Mouse (Mus musculus): ENCODE results near the gene Prune2. TPM values are rescaled to one million over a fixed set of nuclear protein-coding genes. Genes with fewer than 3 reads are reported as not detected.
A peak's percentile ranks its signal among the peaks of the same experiment; 100 is the strongest.

Prune2 gene
- polyA plus RNA-seq, 1 experiment from 2014 or later, result 6.7 TPM

DNA sequence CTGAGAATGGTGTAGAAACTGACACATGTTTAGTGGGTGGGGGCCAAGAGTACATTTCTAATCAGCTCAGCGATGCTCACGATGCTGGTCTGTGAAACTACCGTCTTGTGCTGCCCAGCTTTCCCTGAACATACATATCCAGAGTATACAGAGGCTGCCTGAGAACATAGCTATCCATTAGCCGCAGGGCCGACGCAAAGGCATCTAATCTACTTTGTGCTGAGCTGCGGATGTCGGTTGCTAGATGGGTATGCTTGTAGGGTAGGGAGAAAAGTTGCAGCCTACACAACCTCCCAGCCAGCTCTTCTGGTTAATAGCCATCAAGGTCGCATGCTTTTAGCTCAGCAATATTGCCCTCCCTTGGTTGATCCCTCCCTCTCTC is 696 bp upstream of the Prune2 start:
- no peak overlapping the region for H3K9ac ChIP-seq (ENCODE audit: low read length)
- peak overlapping the region; percentile 96 for H3K4me2 ChIP-seq (ENCODE audit: low read depth, low read length)
- 47% methylated on average over 9 of the region's 9 CpGs for WGBS
- peaks cover 8% of the 10 kb centered on the region for H3K4me1 ChIP-seq (ENCODE audit: control insufficient read depth, insufficient read depth, low read length)
- ATAC-seq (replicated peaks; ENCODE audit: extremely low read depth, insufficient read depth, low FRiP score), result no peak
- H3K9me3 ChIP-seq (replicated peaks; ENCODE audit: control insufficient read depth, low read length), result no peaks in the 10 kb centered on the region
- peaks cover 9% of the 10 kb centered on the region for H3K27me3 ChIP-seq (ENCODE audit: control insufficient read depth, insufficient read depth, low read length)
- H3K4me3 ChIP-seq (ENCODE audit: low read length), result no peak overlapping the region
- H3K27ac ChIP-seq (ENCODE audit: low read length), result no peak overlapping the region
- no peaks in the 10 kb centered on the region for H3K36me3 ChIP-seq (ENCODE audit: control insufficient read depth, insufficient read depth)

DNA sequence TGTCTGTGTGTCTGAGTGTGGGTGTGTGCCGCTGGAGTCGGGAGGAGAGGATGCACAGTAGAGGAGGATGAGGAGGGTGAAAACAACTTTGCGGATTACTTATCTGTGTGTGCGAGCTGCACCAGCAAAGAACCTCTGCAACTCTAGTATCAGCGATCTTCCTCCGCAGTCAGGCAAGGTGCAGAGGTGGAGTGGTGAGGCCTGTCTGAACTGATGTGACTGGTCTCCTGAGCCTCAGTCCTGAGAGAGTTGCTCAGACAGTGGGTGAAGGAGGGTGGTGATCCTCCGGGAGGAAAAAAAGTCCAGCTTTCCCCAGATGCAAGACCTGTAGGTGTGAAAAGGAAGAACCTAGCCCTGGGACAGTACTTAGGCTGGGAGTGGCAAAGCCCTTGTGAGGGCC is 401 bp downstream of the Prune2 start:
- Histone ChIP-seq H3K9ac (ENCODE audit: low read length) (peak overlapping the region; percentile 55), H3K27me3 (ENCODE audit: control insufficient read depth, insufficient read depth, low read length) (peaks cover 9% of the 10 kb centered on the region), H3K9me3 (replicated peaks; ENCODE audit: control insufficient read depth, low read length) (no peaks in the 10 kb centered on the region), H3K4me1 (ENCODE audit: control insufficient read depth, insufficient read depth, low read length) (peaks cover 8% of the 10 kb centered on the region), H3K4me3 (ENCODE audit: low read length) (peak overlapping the region; percentile 60), H3K36me3 (ENCODE audit: control insufficient read depth, insufficient read depth) (no peaks in the 10 kb centered on the region), H3K27ac (ENCODE audit: low read length) (no peak overlapping the region), H3K4me2 (ENCODE audit: low read depth, low read length) (peak overlapping the region; percentile 96)
- peak; percentile 14 for ATAC-seq (replicated peaks; ENCODE audit: extremely low read depth, insufficient read depth, low FRiP score)
- WGBS, result 3% methylated on average over 7 of the region's 7 CpGs

DNA sequence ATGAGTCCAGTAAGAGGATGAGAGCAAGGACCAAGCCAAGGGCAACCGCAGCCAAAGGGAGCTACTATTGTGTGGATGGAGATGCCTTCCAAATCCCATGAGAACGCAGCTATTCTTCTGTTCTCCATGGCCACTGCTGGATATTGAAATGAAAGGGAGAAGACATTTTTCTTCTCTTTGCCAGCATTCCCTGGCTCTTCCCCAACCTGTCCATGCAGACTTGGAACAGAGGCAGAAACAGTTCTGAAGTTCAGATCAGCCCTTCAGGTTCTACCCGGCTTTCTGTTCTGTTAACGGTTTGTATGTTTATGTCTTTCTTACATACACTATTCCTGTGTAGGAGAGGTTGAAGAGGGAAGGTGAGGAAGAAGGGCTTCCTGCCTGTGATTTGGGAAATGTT is 3.1 kb downstream of the Prune2 start:
- ATAC-seq (replicated peaks; ENCODE audit: extremely low read depth, insufficient read depth, low FRiP score), result no peak
- peaks cover 8% of the 10 kb centered on the region for H3K4me1 ChIP-seq (ENCODE audit: control insufficient read depth, insufficient read depth, low read length)
- no peak overlapping the region for H3K4me2 ChIP-seq (ENCODE audit: low read depth, low read length)
- H3K27ac ChIP-seq (ENCODE audit: low read length), result no peak overlapping the region
- 79% methylated on average over 4 of the region's 4 CpGs for WGBS
- H3K9ac ChIP-seq (ENCODE audit: low read length), result no peak overlapping the region
- H3K36me3 ChIP-seq (ENCODE audit: control insufficient read depth, insufficient read depth), result no peaks in the 10 kb centered on the region
- H3K27me3 ChIP-seq (ENCODE audit: control insufficient read depth, insufficient read depth, low read length), result peaks cover 9% of the 10 kb centered on the region
- H3K4me3 ChIP-seq (ENCODE audit: low read length), result no peak overlapping the region
- H3K9me3 ChIP-seq (replicated peaks; ENCODE audit: control insufficient read depth, low read length), result no peaks in the 10 kb centered on the region

DNA sequence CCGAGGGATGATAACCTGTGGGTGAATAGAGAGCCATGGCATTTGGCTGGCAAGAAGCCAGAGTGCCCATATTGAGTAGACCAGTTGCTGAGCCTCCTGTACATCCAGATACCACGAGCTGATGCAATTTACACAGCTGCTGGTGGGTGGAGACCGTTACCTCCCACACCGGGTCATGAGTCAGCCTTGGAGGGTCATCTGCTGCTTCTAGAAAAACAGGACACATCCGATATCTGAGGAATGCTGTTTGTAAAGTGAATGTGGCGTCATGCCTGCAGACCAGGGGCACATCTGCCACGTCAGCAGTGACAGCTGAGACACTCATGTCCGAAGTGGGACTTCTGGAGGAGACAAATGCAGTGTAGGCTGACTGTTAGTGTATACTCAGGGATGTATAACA is 3.6 kb downstream of the Prune2 start:
- no peak for ATAC-seq (replicated peaks; ENCODE audit: extremely low read depth, insufficient read depth, low FRiP score)
- 23% methylated on average over 8 of the region's 8 CpGs for WGBS
- Histone ChIP-seq H3K4me2 (ENCODE audit: low read depth, low read length) (no peak overlapping the region), H3K9me3 (replicated peaks; ENCODE audit: control insufficient read depth, low read length) (peaks cover 2% of the 10 kb centered on the region; the same call in 1 of the 2 replicates), H3K36me3 (ENCODE audit: control insufficient read depth, insufficient read depth) (no peaks in the 10 kb centered on the region), H3K27ac (ENCODE audit: low read length) (no peak overlapping the region), H3K9ac (ENCODE audit: low read length) (no peak overlapping the region), H3K4me3 (ENCODE audit: low read length) (no peak overlapping the region), H3K27me3 (ENCODE audit: control insufficient read depth, insufficient read depth, low read length) (peaks cover 9% of the 10 kb centered on the region), H3K4me1 (ENCODE audit: control insufficient read depth, insufficient read depth, low read length) (peaks cover 8% of the 10 kb centered on the region)

DNA sequence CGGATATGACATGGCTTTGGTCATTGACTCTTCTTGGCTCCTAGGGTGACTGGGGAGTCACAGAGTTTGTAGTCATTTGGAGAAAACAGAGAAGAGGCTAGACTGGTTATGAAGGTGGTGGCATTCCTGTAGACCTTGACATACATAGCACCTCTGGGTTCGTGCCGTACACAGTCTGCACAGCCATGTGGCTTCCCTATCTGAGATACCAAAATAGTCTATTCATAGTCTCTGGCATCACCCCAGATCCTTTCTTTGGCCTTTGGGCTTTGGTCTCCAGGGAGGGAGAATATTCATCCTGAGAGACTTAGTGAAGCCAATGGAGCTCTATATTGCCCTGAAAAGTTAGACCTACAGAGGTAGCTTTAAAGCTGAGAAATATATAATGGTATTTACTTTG is 5.1 kb downstream of the Prune2 start:
- peaks cover 6% of the 10 kb centered on the region; the same call in 1 of the 2 replicates for H3K9me3 ChIP-seq (replicated peaks; ENCODE audit: control insufficient read depth, low read length)
- no peak for ATAC-seq (replicated peaks; ENCODE audit: extremely low read depth, insufficient read depth, low FRiP score)
- no peak overlapping the region for H3K4me2 ChIP-seq (ENCODE audit: low read depth, low read length)
- H3K9ac ChIP-seq (ENCODE audit: low read length), result no peak overlapping the region
- H3K27me3 ChIP-seq (ENCODE audit: control insufficient read depth, insufficient read depth, low read length), result peaks cover 9% of the 10 kb centered on the region
- H3K4me3 ChIP-seq (ENCODE audit: low read length), result no peak overlapping the region
- no peak overlapping the region for H3K27ac ChIP-seq (ENCODE audit: low read length)
- 61% methylated on average over 3 of the region's 3 CpGs for WGBS
- H3K36me3 ChIP-seq (ENCODE audit: control insufficient read depth, insufficient read depth), result no peaks in the 10 kb centered on the region
- peaks cover 7% of the 10 kb centered on the region for H3K4me1 ChIP-seq (ENCODE audit: control insufficient read depth, insufficient read depth, low read length)

DNA sequence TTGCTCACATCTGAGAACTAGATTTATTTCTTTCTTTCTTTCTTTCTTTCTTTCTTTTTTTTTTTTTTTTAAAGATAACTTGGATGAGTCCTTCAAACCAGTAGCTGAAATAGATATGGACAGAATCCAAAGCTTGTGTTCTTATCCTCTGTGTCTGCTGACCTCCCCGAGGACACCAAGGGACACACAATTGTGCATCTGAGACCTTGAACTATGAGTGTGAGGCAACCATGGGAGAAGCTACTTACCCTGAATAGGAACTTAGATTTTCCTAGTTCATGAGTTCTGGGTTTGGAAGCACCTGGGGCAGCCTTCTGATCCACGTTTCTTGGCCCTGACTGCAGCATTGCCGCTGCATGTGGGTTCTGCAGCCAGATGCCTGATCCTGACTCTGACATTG is 7.3 kb downstream of the Prune2 start:
- Histone ChIP-seq H3K4me1 (ENCODE audit: control insufficient read depth, insufficient read depth, low read length) (no peaks in the 10 kb centered on the region), H3K36me3 (ENCODE audit: control insufficient read depth, insufficient read depth) (no peaks in the 10 kb centered on the region), H3K27ac (ENCODE audit: low read length) (no peak overlapping the region), H3K27me3 (ENCODE audit: control insufficient read depth, insufficient read depth, low read length) (peaks cover 5% of the 10 kb centered on the region; the same call in 1 of the 2 replicates), H3K4me3 (ENCODE audit: low read length) (no peak overlapping the region), H3K9ac (ENCODE audit: low read length) (no peak overlapping the region), H3K9me3 (replicated peaks; ENCODE audit: control insufficient read depth, low read length) (peaks cover 6% of the 10 kb centered on the region; the same call in 1 of the 2 replicates), H3K4me2 (ENCODE audit: low read depth, low read length) (no peak overlapping the region)
- ATAC-seq (replicated peaks; ENCODE audit: extremely low read depth, insufficient read depth, low FRiP score), result no peak
- WGBS, result 74% methylated on average over 3 of the region's 3 CpGs

DNA sequence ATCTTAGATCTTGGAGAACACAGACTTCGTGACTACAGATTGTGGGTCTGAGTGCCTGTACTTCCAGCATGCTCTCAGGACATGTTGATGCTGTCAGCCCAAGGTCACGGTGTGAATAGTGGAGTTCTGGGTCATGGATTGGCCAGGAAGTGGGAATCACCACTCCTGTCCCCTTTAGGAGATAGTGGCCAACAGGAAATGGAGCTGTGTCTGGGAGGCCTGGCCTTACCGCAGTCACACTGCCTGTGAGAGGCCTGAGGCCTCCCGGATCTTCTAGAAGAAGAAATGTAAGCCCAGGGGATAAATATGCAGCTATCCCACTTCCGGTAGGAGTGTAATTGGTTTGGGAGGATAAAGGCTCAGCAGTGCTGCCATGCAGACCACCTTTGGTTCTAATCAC is 12.8 kb downstream of the Prune2 start:
- Histone ChIP-seq H3K4me3 (ENCODE audit: low read length) (no peak overlapping the region), H3K4me2 (ENCODE audit: low read depth, low read length) (no peak overlapping the region), H3K9ac (ENCODE audit: low read length) (no peak overlapping the region), H3K4me1 (ENCODE audit: control insufficient read depth, insufficient read depth, low read length) (no peaks in the 10 kb centered on the region), H3K9me3 (replicated peaks; ENCODE audit: control insufficient read depth, low read length) (peaks cover 6% of the 10 kb centered on the region; the same call in 1 of the 2 replicates), H3K27me3 (ENCODE audit: control insufficient read depth, insufficient read depth, low read length) (no peaks in the 10 kb centered on the region), H3K27ac (ENCODE audit: low read length) (no peak overlapping the region), H3K36me3 (ENCODE audit: control insufficient read depth, insufficient read depth) (no peaks in the 10 kb centered on the region)
- WGBS, result 61% methylated on average over 5 of the region's 5 CpGs
- ATAC-seq (replicated peaks; ENCODE audit: extremely low read depth, insufficient read depth, low FRiP score), result no peak

DNA sequence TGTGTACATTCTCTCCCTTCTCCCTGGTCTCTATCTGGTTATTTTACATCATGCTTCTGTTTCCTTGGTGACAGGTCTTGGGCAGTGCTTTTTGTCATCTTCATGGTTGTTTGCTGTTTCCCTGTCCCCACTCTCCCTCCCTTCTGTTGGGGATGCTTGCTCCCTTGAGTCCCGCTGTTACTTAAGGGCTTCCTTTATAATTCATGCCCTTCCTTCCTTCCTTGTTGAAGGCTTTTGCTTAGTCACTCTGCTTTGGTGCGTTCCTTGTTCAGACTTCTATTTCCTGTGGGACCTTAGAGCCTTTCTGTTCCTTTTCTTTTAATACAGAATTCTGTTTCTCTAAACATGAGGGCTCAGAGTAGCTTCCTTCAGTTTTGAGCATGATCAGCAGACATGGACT is 14.7 kb downstream of the Prune2 start:
- Histone ChIP-seq H3K4me1 (ENCODE audit: control insufficient read depth, insufficient read depth, low read length) (no peaks in the 10 kb centered on the region), H3K9me3 (replicated peaks; ENCODE audit: control insufficient read depth, low read length) (no peaks in the 10 kb centered on the region), H3K9ac (ENCODE audit: low read length) (no peak overlapping the region), H3K4me2 (ENCODE audit: low read depth, low read length) (no peak overlapping the region), H3K27me3 (ENCODE audit: control insufficient read depth, insufficient read depth, low read length) (no peaks in the 10 kb centered on the region), H3K27ac (ENCODE audit: low read length) (no peak overlapping the region), H3K4me3 (ENCODE audit: low read length) (no peak overlapping the region), H3K36me3 (ENCODE audit: control insufficient read depth, insufficient read depth) (no peaks in the 10 kb centered on the region)
- no peak for ATAC-seq (replicated peaks; ENCODE audit: extremely low read depth, insufficient read depth, low FRiP score)
- WGBS, result 46% methylated on average over 2 of the region's 2 CpGs

DNA sequence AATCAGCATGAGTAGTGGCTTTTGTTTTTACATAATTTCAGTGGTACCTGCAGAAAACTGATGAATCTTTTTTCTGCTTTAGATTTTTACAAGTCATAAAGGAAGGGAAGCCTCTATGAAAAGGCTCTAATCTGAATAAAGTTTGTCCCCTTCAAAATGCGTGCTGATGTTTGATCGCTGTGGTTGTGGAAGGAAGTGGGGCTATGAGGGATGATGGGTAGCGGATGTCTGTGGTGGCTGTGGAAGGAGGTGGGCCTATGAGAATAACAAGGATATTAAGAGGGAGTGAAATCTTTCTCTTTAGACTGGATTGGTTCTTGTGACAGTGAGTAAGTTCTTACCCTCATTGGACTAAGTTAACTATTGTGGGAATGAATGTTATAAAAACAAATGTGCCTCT is 23.0 kb downstream of the Prune2 start:
- no peak for ATAC-seq (replicated peaks; ENCODE audit: extremely low read depth, insufficient read depth, low FRiP score)
- H3K4me3 ChIP-seq (ENCODE audit: low read length), result no peak overlapping the region
- H3K4me1 ChIP-seq (ENCODE audit: control insufficient read depth, insufficient read depth, low read length), result no peaks in the 10 kb centered on the region
- H3K9ac ChIP-seq (ENCODE audit: low read length), result no peak overlapping the region
- H3K4me2 ChIP-seq (ENCODE audit: low read depth, low read length), result no peak overlapping the region
- H3K27ac ChIP-seq (ENCODE audit: low read length), result no peak overlapping the region
- no peaks in the 10 kb centered on the region for H3K36me3 ChIP-seq (ENCODE audit: control insufficient read depth, insufficient read depth)
- H3K27me3 ChIP-seq (ENCODE audit: control insufficient read depth, insufficient read depth, low read length), result no peaks in the 10 kb centered on the region
- no peaks in the 10 kb centered on the region for H3K9me3 ChIP-seq (replicated peaks; ENCODE audit: control insufficient read depth, low read length)
- 79% methylated on average over 3 of the region's 3 CpGs for WGBS

DNA sequence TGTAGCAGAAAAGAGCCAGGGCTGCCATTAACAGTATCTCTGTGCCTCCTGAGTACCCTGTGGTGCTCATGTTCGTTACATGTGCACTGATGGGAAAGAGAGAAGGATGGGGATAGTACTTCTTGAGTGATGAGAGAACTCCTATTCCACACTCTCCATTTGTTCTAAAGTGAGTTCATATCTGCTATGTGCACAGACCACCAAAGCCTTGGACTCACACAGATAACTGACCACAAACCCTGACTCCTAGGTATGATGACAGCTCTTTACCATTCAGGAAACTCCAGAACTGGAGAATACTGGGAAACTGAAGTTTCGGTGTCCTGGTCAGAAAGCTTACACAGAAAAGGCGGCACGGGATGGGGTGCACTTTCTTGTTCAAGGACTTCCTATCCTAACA is 25.8 kb downstream of the Prune2 start:
- no peaks in the 10 kb centered on the region for H3K9me3 ChIP-seq (replicated peaks; ENCODE audit: control insufficient read depth, low read length)
- no peak for ATAC-seq (replicated peaks; ENCODE audit: extremely low read depth, insufficient read depth, low FRiP score)
- WGBS, result 85% methylated on average over 4 of the region's 4 CpGs
- no peaks in the 10 kb centered on the region for H3K27me3 ChIP-seq (ENCODE audit: control insufficient read depth, insufficient read depth, low read length)
- H3K4me2 ChIP-seq (ENCODE audit: low read depth, low read length), result no peak overlapping the region
- no peaks in the 10 kb centered on the region for H3K36me3 ChIP-seq (ENCODE audit: control insufficient read depth, insufficient read depth)
- no peak overlapping the region for H3K4me3 ChIP-seq (ENCODE audit: low read length)
- no peak overlapping the region for H3K9ac ChIP-seq (ENCODE audit: low read length)
- H3K4me1 ChIP-seq (ENCODE audit: control insufficient read depth, insufficient read depth, low read length), result no peaks in the 10 kb centered on the region
- H3K27ac ChIP-seq (ENCODE audit: low read length), result no peak overlapping the region
